Comparison of ENCODE assay signal across 9 mouse cellular contexts in the genomic region with DNA sequence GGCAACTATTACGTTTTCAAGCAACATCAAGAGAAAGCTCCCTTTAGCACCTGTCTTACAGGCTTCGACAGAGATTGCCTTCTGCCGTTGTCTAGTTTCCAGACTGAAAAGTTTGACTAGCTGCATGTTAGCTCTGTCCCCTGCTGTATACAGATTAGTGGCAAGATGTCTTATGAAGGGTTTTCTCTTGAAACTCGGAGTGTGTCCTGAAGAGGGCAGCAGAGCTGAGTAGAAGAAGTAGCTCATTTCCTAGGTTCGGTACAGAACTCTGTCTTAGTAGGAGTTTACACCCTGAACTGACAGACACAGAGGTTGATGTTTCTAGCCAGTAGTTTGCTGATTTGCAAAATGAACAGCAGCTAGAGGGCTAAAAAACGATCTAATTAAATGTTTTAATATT. TPM values are rescaled to one million over a fixed set of nuclear protein-coding genes. Genes with fewer than 3 reads are reported as not detected.
A peak's percentile ranks its signal among the peaks of the same experiment; 100 is the strongest.
DNase-seq lines count a peak whose midpoint lies in the region; ATAC-seq and TF ChIP-seq lines count a peak whose summit lies in the region.
"Had no signal": no experiment of that assay in that cellular context is flagged by ENCODE, and none has a peak within 500 bp of the region (broad histone marks: within the 10 kb centered on the region; RNA-seq: fewer than 3 reads in every experiment).

No protein-coding gene starts in this region.

- H3K27me3 ChIP-seq in neural tube, embryonic 11.5 days (ENCODE audit: control insufficient read depth, insufficient read depth, low read length): no peaks in the 10 kb centered on the region
- no peaks in the 10 kb centered on the region for H3K27me3 ChIP-seq in embryonic facial prominence, embryonic 11.5 days (ENCODE audit: control insufficient read depth, insufficient read depth, low read length)
- no peaks in the 10 kb centered on the region for H3K27me3 ChIP-seq in thymus, adult 2 months (ENCODE audit: control insufficient read depth, insufficient read depth, low read length)
- H3K27me3 ChIP-seq: embryonic facial prominence, embryonic 15.5 days had no signal

- WGBS in neural tube, embryonic 11.5 days: 50% methylated on average over 6 of the region's 6 CpGs
- 52% methylated on average over 6 of the region's 6 CpGs for WGBS in embryonic facial prominence, embryonic 11.5 days
- 51% methylated on average over 6 of the region's 6 CpGs for WGBS in thymus, adult 2 months

- no peak overlapping the region for H3K4me2 ChIP-seq in neural tube, embryonic 11.5 days (ENCODE audit: low read depth)
- H3K4me2 ChIP-seq in embryonic facial prominence, embryonic 11.5 days (ENCODE audit: low read depth, low read length): no peak overlapping the region
- H3K4me2 ChIP-seq: embryonic facial prominence, embryonic 15.5 days had no signal

- intact Hi-C loops in left cerebral cortex, postnatal 4 days (cut with DNase I): loop anchor here (5.0 kb wide), 2 partner anchors 88 to 1048 kb away; partner anchors contain the start of gene Mettl21a

- H3K9ac ChIP-seq in neural tube, embryonic 11.5 days (ENCODE audit: low read length): no peak overlapping the region
- H3K9ac ChIP-seq in embryonic facial prominence, embryonic 11.5 days (replicated peaks; ENCODE audit: low read length): no peak overlapping the region
- H3K9ac ChIP-seq: embryonic facial prominence, embryonic 15.5 days had no signal

- no peak overlapping the region for H3K27ac ChIP-seq in neural tube, embryonic 11.5 days (ENCODE audit: low read depth, low read length)
- H3K27ac ChIP-seq in embryonic facial prominence, embryonic 11.5 days (replicated peaks; ENCODE audit: low read depth, low read length): no peak overlapping the region
- no peak overlapping the region for H3K27ac ChIP-seq in thymus, adult 2 months (ENCODE audit: control insufficient read depth, insufficient read depth, low read length)
- H3K27ac ChIP-seq: embryonic facial prominence, embryonic 15.5 days had no signal

- no peak for TF ChIP-seq CTCF in thymus, adult 2 months (IDR thresholded peaks at IDR 0.05; ENCODE audit: borderline replicate concordance, control insufficient read depth, extremely low read depth, insufficient read depth, low read length, poor library complexity)

- H3K36me3 ChIP-seq in neural tube, embryonic 11.5 days (ENCODE audit: control insufficient read depth, insufficient read depth, low read length): no peaks in the 10 kb centered on the region; the same call in 1 of the 2 replicates
- no peaks in the 10 kb centered on the region for H3K36me3 ChIP-seq in embryonic facial prominence, embryonic 11.5 days (replicated peaks; ENCODE audit: control insufficient read depth, insufficient read depth, low read depth, low read length)
- H3K36me3 ChIP-seq in thymus, adult 2 months (ENCODE audit: control insufficient read depth, insufficient read depth, low read length): no peaks in the 10 kb centered on the region

- TF ChIP-seq POLR2A in thymus, adult 2 months (IDR thresholded peaks at IDR 0.05; ENCODE audit: control insufficient read depth, extremely low read depth, insufficient read depth, low read length, poor library complexity): no peak

- H3K4me1 ChIP-seq in neural tube, embryonic 11.5 days (ENCODE audit: control insufficient read depth, insufficient read depth, low read length): no peaks in the 10 kb centered on the region
- no peaks in the 10 kb centered on the region for H3K4me1 ChIP-seq in embryonic facial prominence, embryonic 11.5 days (ENCODE audit: control insufficient read depth, insufficient read depth, low read length)
- no peaks in the 10 kb centered on the region for H3K4me1 ChIP-seq in thymus, adult 2 months (replicated peaks; ENCODE audit: control insufficient read depth, insufficient read depth, low read length)
- H3K4me1 ChIP-seq: embryonic facial prominence, embryonic 15.5 days had no signal

- ATAC-seq in neural tube, embryonic 11.5 days (ENCODE audit: insufficient read depth, low FRiP score, low TSS enrichment): no peak
- no peak for ATAC-seq in embryonic facial prominence, embryonic 11.5 days (replicated peaks; ENCODE audit: insufficient number of reproducible peaks, low FRiP score, low TSS enrichment, low read depth)
- ATAC-seq in monocyte, adult 5-6 weeks (replicated peaks; ENCODE audit: insufficient number of reproducible peaks, low FRiP score, low TSS enrichment, poor library complexity, severe bottlenecking): peak; percentile 71

- DNase-seq in neural tube, embryonic 11.5 days (ENCODE audit: low spot score): peak; percentile 44
- DNase-seq in neural tube, embryonic 10.5 days (ENCODE audit: extremely low spot score, low spot score): no peak
- peak; percentile 42 for DNase-seq in adrenal gland, postnatal 25 days
- DNase-seq in embryonic facial prominence, embryonic 11.5 days (ENCODE audit: low spot score): peak; percentile 73
- DNase-seq in hindlimb bud, embryonic 11.5 days (ENCODE audit: extremely low spot score, low read depth, low spot score): peak; percentile 46
- DNase-seq in left cerebral cortex, postnatal 4 days: peak; percentile 44
- peak; percentile 74 for DNase-seq in thymus, adult 2 months

- no peak overlapping the region for H3K4me3 ChIP-seq in neural tube, embryonic 11.5 days (ENCODE audit: low read depth, low read length)
- no peak overlapping the region for H3K4me3 ChIP-seq in embryonic facial prominence, embryonic 11.5 days (ENCODE audit: low read depth, low read length)
- no peak overlapping the region for H3K4me3 ChIP-seq in thymus, adult 2 months (ENCODE audit: control insufficient read depth, insufficient read depth, low read length)
- H3K4me3 ChIP-seq: embryonic facial prominence, embryonic 15.5 days had no signal

- H3K9me3 ChIP-seq in neural tube, embryonic 11.5 days (ENCODE audit: control insufficient read depth, low read length): no peaks in the 10 kb centered on the region
- no peaks in the 10 kb centered on the region for H3K9me3 ChIP-seq in embryonic facial prominence, embryonic 11.5 days (replicated peaks; ENCODE audit: control insufficient read depth, low read length)
- H3K9me3 ChIP-seq: embryonic facial prominence, embryonic 15.5 days had no signal

RNA-seq across cellular contexts. Expression of gene Ccnyl1, which starts 15.0 kb away (rescaled TPM):
- 11.2 and 11.6 TPM in 2 replicates for polyA plus RNA-seq in neural tube, embryonic 11.5 days (2014; fragmentation: Nextera tagmentation; extraction: Ambion mirVana)
- 17.9 and 18.6 TPM in 2 replicates for total RNA-seq in adrenal gland, postnatal 25 days (2021)
- polyA plus RNA-seq in embryonic facial prominence, embryonic 11.5 days (2014; fragmentation: Nextera tagmentation; extraction: Ambion mirVana): 10.9 and 13.7 TPM in 2 replicates
- 10 to 100 TPM; 30.6 to 33.1 TPM for total RNA-seq in left cerebral cortex, postnatal 4 days (2021)
- total RNA-seq in monocyte, adult 5-6 weeks (2017): 4.4 to 7.2 TPM (median 4.7 TPM) in 3 replicates
- 13.2 and 19.1 TPM in 2 replicates for polyA plus RNA-seq in thymus, adult 2 months (2012; rRNA removed)

RNA-seq across cellular contexts. Expression of gene Fzd5, which starts 32.3 kb away (rescaled TPM):
- polyA plus RNA-seq in neural tube, embryonic 11.5 days (2014; fragmentation: Nextera tagmentation; extraction: Ambion mirVana): 0.37 and 0.49 TPM in 2 replicates
- 11.8 and 15.4 TPM in 2 replicates for total RNA-seq in adrenal gland, postnatal 25 days (2021)
- 2.9 and 3.1 TPM in 2 replicates for polyA plus RNA-seq in embryonic facial prominence, embryonic 11.5 days (2014; fragmentation: Nextera tagmentation; extraction: Ambion mirVana)
- 1 to 10 TPM; 1.0 to 1.1 TPM for total RNA-seq in left cerebral cortex, postnatal 4 days (2021)
- total RNA-seq in monocyte, adult 5-6 weeks (2017): 4.8 to 20.0 TPM (median 6.9 TPM) in 3 replicates
- 8.2 and 10.7 TPM in 2 replicates for polyA plus RNA-seq in thymus, adult 2 months (2012; rRNA removed)
